Mouse (Mus musculus) layer of hippocampus, postnatal 25 days (tissue): ENCODE measurements around the gene Chst12. TPM values are rescaled to one million over a fixed set of nuclear protein-coding genes. Genes with fewer than 3 reads are reported as not detected.

Experiments
- DNase-seq, 2 experiments: peaks; one replicate each; pipeline ENCODE4 v3.0.0; 2022; ENCODE audit warnings: mixed read lengths in 2 of 2, low spot score in 1 of 2; ENCODE audit errors: extremely low spot score in 1 of 2
- total RNA-seq, 2 experiments: library from RNA; stranded (reverse); gene quantifications; 2 replicates each; pipeline ENCODE4 v1.2.3; 2021

The Chst12 gene
- total RNA-seq, 2 experiments from 2014 or later: 18.8 to 19.5 TPM

GRCm38 (mm10) chr5:140568321-140568970 lies 63.1 kb downstream of the Chst12 start:
- DNase-seq: peak; percentile 37 to 71

GRCm38 (mm10) chr5:140569032-140569595 lies 63.8 kb downstream of the Chst12 start:
- DNase-seq: no peak

- DNase-seq: no peak
Observed at GRCm38 (mm10) chr5:140570223-140570870, 65.0 kb downstream of the Chst12 start.

GRCm38 (mm10) chr5:140571201-140571600 lies 65.9 kb downstream of the Chst12 start:
- no peak for DNase-seq

DNA sequence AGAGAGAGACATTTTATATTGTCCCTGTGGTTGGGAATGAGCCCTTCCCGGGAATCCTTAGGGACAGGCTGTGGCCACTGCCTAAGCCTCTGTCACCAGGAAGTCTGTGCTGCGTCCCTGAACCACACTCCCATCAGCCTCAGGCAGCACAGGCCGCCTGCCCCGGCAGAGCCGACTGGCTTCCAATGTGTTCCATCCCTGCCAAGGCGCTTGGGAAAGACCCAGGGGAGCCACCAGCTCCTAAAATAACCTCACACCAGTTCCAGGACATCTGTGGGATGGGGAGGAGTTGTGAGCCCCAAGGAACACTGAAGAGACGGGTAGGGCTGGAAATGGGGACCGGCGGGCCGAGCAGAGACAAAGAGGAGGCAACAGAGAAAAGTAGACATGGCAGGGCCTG lies 66.3 kb downstream of the Chst12 start:
- peak in 1 of 2 experiments; percentile 19 for DNase-seq

DNA sequence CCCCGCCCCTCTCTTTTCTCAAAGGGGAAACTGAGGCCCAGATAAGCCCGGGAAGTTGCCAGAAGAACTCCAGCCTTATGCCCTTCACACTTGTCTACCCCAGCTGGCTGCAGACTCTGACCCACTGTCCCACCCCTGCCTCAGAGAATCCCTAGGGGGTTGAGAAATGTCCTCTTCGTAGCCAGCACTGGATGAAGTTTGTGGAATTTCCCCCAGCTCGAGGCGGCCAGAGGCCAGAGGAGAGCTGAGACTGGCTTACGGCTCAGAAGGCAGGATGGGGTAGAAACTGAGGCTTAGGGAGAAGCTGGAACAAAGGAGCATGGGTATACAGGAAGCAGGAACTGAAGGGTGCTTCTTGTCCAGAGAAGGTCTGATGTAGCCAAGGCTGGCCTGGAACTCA lies 67.3 kb downstream of the Chst12 start:
- DNase-seq: no peak

Other genes with a start within 250 kb of the Chst12 start
- 10 to 100 TPM; 17.6 to 18.6 TPM for gene Mad1l1, start 184.0 kb upstream of the Chst12 start, total RNA-seq
- 1 to 10 TPM; 3.7 to 6.5 TPM for gene Nudt1, start 183.9 kb upstream of the Chst12 start, total RNA-seq
- gene Mrm2, start 173.7 kb upstream of the Chst12 start, total RNA-seq: 1 to 10 TPM; 8.5 to 9.8 TPM
- 10 to 100 TPM; 11.9 to 13.1 TPM for gene Snx8, start 116.3 kb upstream of the Chst12 start, total RNA-seq
- 10 to 100 TPM; 89.2 to 95.6 TPM for gene Eif3b, start 86.2 kb upstream of the Chst12 start, total RNA-seq
- not detected for gene Gm4869, start 59.9 kb upstream of the Chst12 start, total RNA-seq
- not detected for gene Grifin, start 59.5 kb downstream of the Chst12 start, total RNA-seq
- 10 to 100 TPM; 20.0 to 29.8 TPM for gene Lfng, start 101.8 kb downstream of the Chst12 start, total RNA-seq
- 100 to 1,000 TPM; 247 to 262 TPM for gene Ttyh3, start 143.5 kb downstream of the Chst12 start, total RNA-seq
- gene Iqce, start 196.8 kb downstream of the Chst12 start, total RNA-seq: 10 to 100 TPM; 38.5 to 60.6 TPM
- gene Brat1, start 199.5 kb downstream of the Chst12 start, total RNA-seq: 10 to 100 TPM; 20.5 to 24.4 TPM
- gene Amz1, start 218.6 kb downstream of the Chst12 start, total RNA-seq: 10 to 100 TPM; 16.0 to 16.5 TPM